Mouse (Mus musculus): ENCODE data around the gene BC034090. TPM values are rescaled to one million over a fixed set of nuclear protein-coding genes. Genes with fewer than 3 reads are reported as not detected.

The BC034090 gene
- polyA plus RNA-seq, 1 experiment from 2014 or later, result 6.8 TPM

- no peak overlapping the region for H3K4me3 ChIP-seq
- WGBS, result 87% methylated on average over 6 of the region's 6 CpGs
- H3K4me1 ChIP-seq, result peaks cover 57% of the 10 kb centered on the region
- no peaks in the 10 kb centered on the region for H3K9me3 ChIP-seq (replicated peaks)
- peaks cover 62% of the 10 kb centered on the region for H3K36me3 ChIP-seq
- no peak for DNase-seq (ENCODE audit: low spot score)
- no peak overlapping the region for H3K27ac ChIP-seq
- H3K27me3 ChIP-seq (ENCODE audit: low read depth, poor library complexity, severe bottlenecking), result 0 out of 2 replicates have a peak, but pooled peaks cover 1% of the 10 kb centered on the region
Observed at GRCm38 (mm10) chr1:155239962-155240717, 4.1 kb downstream of the BC034090 start.

GRCm38 (mm10) chr1:155239169-155239568, 5.1 kb downstream of the BC034090 start:
- H3K9me3 ChIP-seq (replicated peaks), result no peaks in the 10 kb centered on the region
- H3K4me3 ChIP-seq, result no peak overlapping the region
- peaks cover 62% of the 10 kb centered on the region for H3K36me3 ChIP-seq
- no peak overlapping the region for H3K27ac ChIP-seq
- 88% methylated on average over 4 of the region's 4 CpGs for WGBS
- no peaks in the 10 kb centered on the region for H3K27me3 ChIP-seq (ENCODE audit: low read depth, poor library complexity, severe bottlenecking)
- DNase-seq (ENCODE audit: low spot score), result no peak
- H3K4me1 ChIP-seq, result peaks cover 56% of the 10 kb centered on the region

GRCm38 (mm10) chr1:155238126-155238525, 6.1 kb downstream of the BC034090 start:
- Histone ChIP-seq H3K9me3 (replicated peaks) (no peaks in the 10 kb centered on the region), H3K27me3 (ENCODE audit: low read depth, poor library complexity, severe bottlenecking) (no peaks in the 10 kb centered on the region), H3K36me3 (peaks cover 66% of the 10 kb centered on the region), H3K4me1 (peaks cover 57% of the 10 kb centered on the region), H3K27ac (no peak overlapping the region), H3K4me3 (no peak overlapping the region)
- no peak for DNase-seq (ENCODE audit: low spot score)
- 91% methylated on average over 5 of the region's 5 CpGs for WGBS

- Histone ChIP-seq H3K36me3 (peaks cover 71% of the 10 kb centered on the region), H3K9me3 (replicated peaks) (no peaks in the 10 kb centered on the region), H3K4me1 (peaks cover 63% of the 10 kb centered on the region), H3K4me3 (no peak overlapping the region), H3K27me3 (ENCODE audit: low read depth, poor library complexity, severe bottlenecking) (no peaks in the 10 kb centered on the region), H3K27ac (peak overlapping the region; percentile 37; the same call in 1 of the 2 replicates)
- WGBS, result 88% methylated on average over 11 of the region's 11 CpGs
- no peak for DNase-seq (ENCODE audit: low spot score)
Observed at GRCm38 (mm10) chr1:155237390-155237789, 6.9 kb downstream of the BC034090 start.

- peaks cover 62% of the 10 kb centered on the region for H3K4me1 ChIP-seq
Observed at GRCm38 (mm10) chr1:155236306-155237024, 7.8 kb downstream of the BC034090 start.

GRCm38 (mm10) chr1:155235641-155236040, 8.6 kb downstream of the BC034090 start:
- peaks cover 68% of the 10 kb centered on the region for H3K4me1 ChIP-seq

More at GRCm38 (mm10) chr1:155236306-155237024, 7.8 kb downstream of the BC034090 start:
- WGBS, result 79% methylated on average over 13 of the region's 13 CpGs
- no peak for DNase-seq (ENCODE audit: low spot score)
- peak overlapping the region; percentile 50 for H3K27ac ChIP-seq
- H3K4me3 ChIP-seq, result no peak overlapping the region
- peaks cover 73% of the 10 kb centered on the region for H3K36me3 ChIP-seq
- no peaks in the 10 kb centered on the region for H3K27me3 ChIP-seq (ENCODE audit: low read depth, poor library complexity, severe bottlenecking)
- H3K9me3 ChIP-seq (replicated peaks), result no peaks in the 10 kb centered on the region

GRCm38 (mm10) chr1:155233931-155234607, 10.2 kb downstream of the BC034090 start:
- WGBS, result 39% methylated on average over 14 of the region's 14 CpGs
- H3K4me1 ChIP-seq, result peaks cover 74% of the 10 kb centered on the region
- H3K36me3 ChIP-seq, result peaks cover 58% of the 10 kb centered on the region
- DNase-seq (ENCODE audit: low spot score), result peak; percentile 64
- H3K9me3 ChIP-seq (replicated peaks), result no peaks in the 10 kb centered on the region
- no peaks in the 10 kb centered on the region for H3K27me3 ChIP-seq (ENCODE audit: low read depth, poor library complexity, severe bottlenecking)
- peak overlapping the region; percentile 80 for H3K27ac ChIP-seq
- H3K4me3 ChIP-seq, result no peak overlapping the region; the same call in 1 of the 2 replicates

More at GRCm38 (mm10) chr1:155235641-155236040, 8.6 kb downstream of the BC034090 start:
- whole genome bisulfite sequencing, result 26% methylated on average over 2 of the region's 2 CpGs
- DNase-seq (ENCODE audit: low spot score), result no peak
- Histone ChIP-seq H3K4me3 (no peak overlapping the region), H3K27me3 (ENCODE audit: low read depth, poor library complexity, severe bottlenecking) (no peaks in the 10 kb centered on the region), H3K36me3 (peaks cover 71% of the 10 kb centered on the region), H3K27ac (0 out of 2 replicates have a peak overlapping the region, but pooled peaks have one; percentile 53), H3K9me3 (replicated peaks) (no peaks in the 10 kb centered on the region)

GRCm38 (mm10) chr1:155233378-155233777, 10.9 kb downstream of the BC034090 start:
- Histone ChIP-seq H3K4me1 (peaks cover 79% of the 10 kb centered on the region), H3K27ac (peak overlapping the region; percentile 80), H3K9me3 (replicated peaks) (no peaks in the 10 kb centered on the region), H3K4me3 (no peak overlapping the region), H3K36me3 (peaks cover 52% of the 10 kb centered on the region), H3K27me3 (ENCODE audit: low read depth, poor library complexity, severe bottlenecking) (no peaks in the 10 kb centered on the region)
- no peak for DNase-seq (ENCODE audit: low spot score)
- 84% methylated on average over 9 of the region's 9 CpGs for WGBS

GRCm38 (mm10) chr1:155232786-155233185, 11.5 kb downstream of the BC034090 start:
- no peaks in the 10 kb centered on the region for H3K27me3 ChIP-seq (ENCODE audit: low read depth, poor library complexity, severe bottlenecking)
- H3K4me3 ChIP-seq, result no peak overlapping the region
- H3K9me3 ChIP-seq (replicated peaks), result no peaks in the 10 kb centered on the region
- peak overlapping the region; percentile 70; the same call in 1 of the 2 replicates for H3K27ac ChIP-seq
- WGBS, result 86% methylated on average over 6 of the region's 6 CpGs
- H3K36me3 ChIP-seq, result peaks cover 46% of the 10 kb centered on the region
- no peak for DNase-seq (ENCODE audit: low spot score)
- peaks cover 84% of the 10 kb centered on the region for H3K4me1 ChIP-seq

- Histone ChIP-seq H3K27ac (peak overlapping the region; percentile 70; the same call in 1 of the 2 replicates), H3K27me3 (ENCODE audit: low read depth, poor library complexity, severe bottlenecking) (no peaks in the 10 kb centered on the region), H3K4me1 (peaks cover 86% of the 10 kb centered on the region), H3K36me3 (peaks cover 45% of the 10 kb centered on the region), H3K9me3 (replicated peaks) (no peaks in the 10 kb centered on the region), H3K4me3 (no peak overlapping the region)
- no peak for DNase-seq (ENCODE audit: low spot score)
- 82% methylated on average over 12 of the region's 12 CpGs for WGBS
Observed at GRCm38 (mm10) chr1:155232385-155232784, 11.9 kb downstream of the BC034090 start.

- 15% methylated on average over 14 of the region's 14 CpGs for whole genome bisulfite sequencing
- peaks cover 72% of the 10 kb centered on the region for H3K4me1 ChIP-seq
- no peaks in the 10 kb centered on the region for H3K9me3 ChIP-seq (replicated peaks)
- peak; percentile 68 for DNase-seq (ENCODE audit: low spot score)
- peak overlapping the region; percentile 73 for H3K27ac ChIP-seq
- no peak overlapping the region for H3K4me3 ChIP-seq
- peaks cover 50% of the 10 kb centered on the region for H3K36me3 ChIP-seq
- H3K27me3 ChIP-seq (ENCODE audit: low read depth, poor library complexity, severe bottlenecking), result no peaks in the 10 kb centered on the region
Observed at GRCm38 (mm10) chr1:155229464-155230411, 14.5 kb downstream of the BC034090 start.

Data from limb, embryonic 10.5 days (tissue).